8 mouse cellular contexts compared by ENCODE assay signal in the genomic region with DNA sequence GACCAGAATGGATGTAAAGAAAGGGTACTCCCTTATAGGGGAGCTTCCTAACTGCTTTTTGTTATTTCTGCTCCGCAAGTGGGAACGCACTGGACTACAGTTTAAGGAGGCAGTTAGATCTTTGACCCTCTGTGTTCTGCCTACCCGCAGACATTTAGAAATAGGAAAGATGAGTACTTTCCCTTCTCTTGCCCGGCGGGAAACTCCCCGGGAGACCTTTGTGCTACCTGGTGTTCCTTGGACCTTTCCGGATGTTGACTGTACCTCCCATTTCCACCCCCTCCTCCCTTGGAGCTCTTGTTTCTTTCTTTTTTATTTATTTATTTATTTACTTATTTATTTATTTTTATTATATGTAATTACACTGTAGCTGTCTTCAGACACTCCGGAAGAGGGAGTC. TPM values are rescaled to one million over a fixed set of nuclear protein-coding genes. Genes with fewer than 3 reads are reported as not detected.
A peak's percentile ranks its signal among the peaks of the same experiment; 100 is the strongest.
DNase-seq lines count a peak whose midpoint lies in the region; ATAC-seq lines count a peak whose summit lies in the region.

No protein-coding gene starts in this region.

- peak overlapping the region; percentile 79 for H3K4me2 ChIP-seq in heart, embryonic 14.5 days (ENCODE audit: low read length)
- H3K4me2 ChIP-seq in embryonic facial prominence, embryonic 12.5 days (replicated peaks) = peak overlapping the region; percentile 96
- H3K4me2 ChIP-seq in midbrain, embryonic 16.5 days (ENCODE audit: low read length) = peak overlapping the region; percentile 93

- no peaks in the 10 kb centered on the region for H3K36me3 ChIP-seq in heart, embryonic 14.5 days (ENCODE audit: control insufficient read depth, insufficient read depth, low read length)
- H3K36me3 ChIP-seq in embryonic facial prominence, embryonic 12.5 days = no peaks in the 10 kb centered on the region
- no peaks in the 10 kb centered on the region for H3K36me3 ChIP-seq in midbrain, embryonic 16.5 days (ENCODE audit: control insufficient read depth, insufficient read depth, low read length)

- no peak overlapping the region for H3K27ac ChIP-seq in heart, embryonic 14.5 days (replicated peaks in 1 of 2; ENCODE audit: control insufficient read depth in 1 of 2, insufficient read depth in 1 of 2, low read depth in 2 of 2, low read length in 2 of 2)
- no peak overlapping the region for H3K27ac ChIP-seq in embryonic facial prominence, embryonic 12.5 days
- H3K27ac ChIP-seq in midbrain, embryonic 16.5 days (ENCODE audit: low read length) = no peak overlapping the region

- peak overlapping the region; percentile 50 to 71; a peak in 3 of 4 replicates for H3K4me3 ChIP-seq in heart, embryonic 14.5 days (ENCODE audit: control insufficient read depth in 1 of 2, insufficient read depth in 1 of 2, low read depth in 1 of 2, low read length in 2 of 2)
- H3K4me3 ChIP-seq in embryonic facial prominence, embryonic 12.5 days = peak overlapping the region; percentile 55
- H3K4me3 ChIP-seq in midbrain, embryonic 16.5 days (ENCODE audit: low read depth, low read length) = peak overlapping the region; percentile 76

- DNase-seq in heart, postnatal 14 days = no peak
- DNase-seq in kidney, adult 9 months = peak; percentile 87
- DNase-seq in embryo, embryonic 9.5 days (ENCODE audit: extremely low spot score) = no peak
- no peak for DNase-seq in layer of hippocampus, adult 8-10 months (ENCODE audit: low spot score in 2 of 2)
- DNase-seq in adipocyte (ENCODE audit: low spot score) = no peak

- no peaks in the 10 kb centered on the region for H3K9me3 ChIP-seq in heart, embryonic 14.5 days (ENCODE audit: control insufficient read depth, low read length)
- H3K9me3 ChIP-seq in embryonic facial prominence, embryonic 12.5 days = no peaks in the 10 kb centered on the region
- no peaks in the 10 kb centered on the region for H3K9me3 ChIP-seq in midbrain, embryonic 16.5 days (replicated peaks; ENCODE audit: control insufficient read depth, low read length, poor library complexity, severe bottlenecking)

- H3K27me3 ChIP-seq in heart, embryonic 14.5 days (ENCODE audit: control insufficient read depth, insufficient read depth, low read length) = peaks cover 93% of the 10 kb centered on the region
- H3K27me3 ChIP-seq in embryonic facial prominence, embryonic 12.5 days = peaks cover 93% of the 10 kb centered on the region
- H3K27me3 ChIP-seq in midbrain, embryonic 16.5 days (ENCODE audit: control insufficient read depth, insufficient read depth, low read depth, low read length) = peaks cover 23% of the 10 kb centered on the region

- 18% methylated on average over 8 of the region's 8 CpGs for WGBS in heart, embryonic 14.5 days
- 6% methylated on average over 8 of the region's 8 CpGs for WGBS in embryonic facial prominence, embryonic 12.5 days
- WGBS in midbrain, embryonic 16.5 days = 12% methylated on average over 8 of the region's 8 CpGs

- peak overlapping the region; percentile 63; the same call in 1 of the 2 replicates for H3K9ac ChIP-seq in heart, embryonic 14.5 days (ENCODE audit: low read length)
- H3K9ac ChIP-seq in embryonic facial prominence, embryonic 12.5 days = no peak overlapping the region
- peak overlapping the region; percentile 85 for H3K9ac ChIP-seq in midbrain, embryonic 16.5 days (ENCODE audit: low read depth, low read length)

- intact Hi-C loops in heart, postnatal 14 days (cut with DNase I) = no loop called here

- no peak for ATAC-seq in heart, embryonic 14.5 days (ENCODE audit: insufficient number of reproducible peaks, insufficient read depth, low FRiP score, low read depth)
- ATAC-seq in embryonic facial prominence, embryonic 12.5 days (ENCODE audit: insufficient number of reproducible peaks, insufficient read depth, low FRiP score, low TSS enrichment) = no peak
- ATAC-seq in midbrain, embryonic 16.5 days = no peak

- H3K4me1 ChIP-seq in heart, embryonic 14.5 days (ENCODE audit: control insufficient read depth in 2 of 2, insufficient read depth in 2 of 2, low read length in 2 of 2) = peaks cover 4 to 7% of the 10 kb centered on the region in 2 experiments; a peak in 2 of 4 replicates
- peaks cover 13% of the 10 kb centered on the region; the same call in 1 of the 2 replicates for H3K4me1 ChIP-seq in embryonic facial prominence, embryonic 12.5 days
- H3K4me1 ChIP-seq in midbrain, embryonic 16.5 days (ENCODE audit: control insufficient read depth, insufficient read depth, low read length) = peaks cover 3% of the 10 kb centered on the region

RNA-seq across cellular contexts. Expression of a gene that starts 1.0 kb away (rescaled TPM):
- 0.44 and 0.58 TPM in 2 replicates for polyA plus RNA-seq in heart, embryonic 14.5 days (2014; fragmentation: Nextera tagmentation; extraction: Ambion mirVana)
- total RNA-seq in heart, postnatal 14 days (2021) = 1 to 10 TPM; 1.2 to 1.9 TPM
- polyA plus RNA-seq in embryonic facial prominence, embryonic 12.5 days (2016; fragmentation: Nextera tagmentation; extraction: Ambion mirVana) = 0.99 and 1.3 TPM in 2 replicates
- polyA plus RNA-seq in midbrain, embryonic 16.5 days (2015; fragmentation: Nextera tagmentation; extraction: Ambion mirVana) = 3.8 and 3.9 TPM in 2 replicates
- total RNA-seq in layer of hippocampus, adult 8-10 months (2022) = 10 to 100 TPM; 13.8 to 16.2 (median 15.5) TPM

RNA-seq across cellular contexts. Expression of a gene that starts 9.2 kb away (rescaled TPM):
- 224 and 237 TPM in 2 replicates for polyA plus RNA-seq in heart, embryonic 14.5 days (2014; fragmentation: Nextera tagmentation; extraction: Ambion mirVana)
- total RNA-seq in heart, postnatal 14 days (2021) = 100 to 1,000 TPM; 100 to 115 TPM
- polyA plus RNA-seq in embryonic facial prominence, embryonic 12.5 days (2016; fragmentation: Nextera tagmentation; extraction: Ambion mirVana) = 204 and 216 TPM in 2 replicates
- polyA plus RNA-seq in midbrain, embryonic 16.5 days (2015; fragmentation: Nextera tagmentation; extraction: Ambion mirVana) = 161 and 172 TPM in 2 replicates
- 10 to 100 TPM; 58.1 to 71.4 (median 62.0) TPM for total RNA-seq in layer of hippocampus, adult 8-10 months (2022)

RNA-seq across cellular contexts. Expression of a gene that starts 18.7 kb away (rescaled TPM):
- polyA plus RNA-seq in heart, embryonic 14.5 days (2014; fragmentation: Nextera tagmentation; extraction: Ambion mirVana) = 58.5 and 68.2 TPM in 2 replicates
- total RNA-seq in heart, postnatal 14 days (2021) = 1 to 10 TPM; 3.1 to 3.6 TPM
- polyA plus RNA-seq in embryonic facial prominence, embryonic 12.5 days (2016; fragmentation: Nextera tagmentation; extraction: Ambion mirVana) = 122 and 128 TPM in 2 replicates
- 16.8 and 18.3 TPM in 2 replicates for polyA plus RNA-seq in midbrain, embryonic 16.5 days (2015; fragmentation: Nextera tagmentation; extraction: Ambion mirVana)
- 1 to 10 TPM; 5.1 to 6.3 (median 5.4) TPM for total RNA-seq in layer of hippocampus, adult 8-10 months (2022)

RNA-seq across cellular contexts. Expression of a gene that starts 23.9 kb away (rescaled TPM):
- 33.0 and 39.5 TPM in 2 replicates for polyA plus RNA-seq in heart, embryonic 14.5 days (2014; fragmentation: Nextera tagmentation; extraction: Ambion mirVana)
- total RNA-seq in heart, postnatal 14 days (2021) = 10 to 100 TPM; 10.9 to 13.0 TPM
- 38.5 and 39.0 TPM in 2 replicates for polyA plus RNA-seq in embryonic facial prominence, embryonic 12.5 days (2016; fragmentation: Nextera tagmentation; extraction: Ambion mirVana)
- 38.2 and 41.3 TPM in 2 replicates for polyA plus RNA-seq in midbrain, embryonic 16.5 days (2015; fragmentation: Nextera tagmentation; extraction: Ambion mirVana)
- 10 to 100 TPM; 27.6 to 31.2 (median 29.7) TPM for total RNA-seq in layer of hippocampus, adult 8-10 months (2022)

RNA-seq across cellular contexts. Expression of a gene that starts 24.4 kb away (rescaled TPM):
- polyA plus RNA-seq in heart, embryonic 14.5 days (2014; fragmentation: Nextera tagmentation; extraction: Ambion mirVana) = 10.9 and 11.9 TPM in 2 replicates
- 10 to 100 TPM; 16.1 to 16.9 TPM for total RNA-seq in heart, postnatal 14 days (2021)
- polyA plus RNA-seq in embryonic facial prominence, embryonic 12.5 days (2016; fragmentation: Nextera tagmentation; extraction: Ambion mirVana) = 15.3 and 27.8 TPM in 2 replicates
- polyA plus RNA-seq in midbrain, embryonic 16.5 days (2015; fragmentation: Nextera tagmentation; extraction: Ambion mirVana) = 19.1 and 20.6 TPM in 2 replicates
- total RNA-seq in layer of hippocampus, adult 8-10 months (2022) = 10 to 100 TPM; 26.7 to 31.1 (median 29.5) TPM
